Mouse (Mus musculus) liver, adult 2 months (tissue): ENCODE measurements around the gene Nfs1.

Experiments
- CTCF ChIP-seq: fragments of 200-500 bp; IDR thresholded peaks from 2 replicates; pipeline ENCODE4 v1.5.1; 2011; ENCODE audit warnings: low read depth, low read length, control low read depth
- POLR2A ChIP-seq: fragments of 200-500 bp; IDR thresholded peaks from 2 replicates; pipeline ENCODE4 v1.6.1; 2011; ENCODE audit warnings: low read length, control low read depth; ENCODE audit not compliant: insufficient read depth; ENCODE audit errors: extremely low read depth

- no peak for TF ChIP-seq CTCF
- TF ChIP-seq POLR2A: no peak
These were observed 35.8 kb upstream of the Nfs1 start for GRCm38 (mm10) chr2:156179796-156180093.
